Mouse (Mus musculus): Measurements from ENCODE around the gene Mrps7. TPM values are rescaled to one million over a fixed set of nuclear protein-coding genes. Genes with fewer than 3 reads are reported as not detected.
A peak's percentile ranks its signal among the peaks of the same experiment; 100 is the strongest.

The Mrps7 gene
- polyA plus RNA-seq, 1 experiment from 2014 or later, result 98.3 TPM

DNA sequence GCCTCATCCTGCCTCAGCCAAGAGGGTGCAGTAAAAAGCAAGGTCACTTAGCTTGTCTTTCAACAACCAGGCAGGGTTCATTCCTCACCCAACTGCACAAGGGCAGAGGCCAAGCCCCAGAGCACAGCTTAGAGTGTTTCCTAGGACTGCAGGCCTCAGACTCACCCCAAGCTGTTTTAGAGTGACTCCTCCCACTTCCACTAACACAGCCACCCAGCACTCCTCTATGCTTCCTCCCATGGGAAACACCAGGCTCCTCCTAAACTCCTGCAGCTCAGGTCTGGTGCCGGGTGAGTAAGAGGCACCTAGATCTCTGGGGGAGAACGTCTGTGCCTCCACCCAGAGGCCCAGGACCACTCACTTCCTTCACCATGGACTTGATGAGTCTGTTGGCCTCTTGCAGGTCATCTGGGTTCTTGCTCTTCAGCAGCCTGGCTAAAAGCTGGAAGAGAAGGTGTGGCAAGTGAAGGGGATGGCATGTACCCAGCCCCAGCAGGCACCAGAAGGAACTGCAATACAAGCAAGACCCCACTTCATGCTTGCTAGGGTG lies 13.1 kb upstream of the Mrps7 start:
- Histone ChIP-seq H3K9me3 (no peaks in the 10 kb centered on the region), H3K4me3 (replicated peaks) (no peak overlapping the region), H3K9ac (no peak overlapping the region), H3K36me3 (peaks cover 74% of the 10 kb centered on the region), H3K27ac (no peak overlapping the region), H3K4me2 (replicated peaks) (no peak overlapping the region), H3K27me3 (replicated peaks) (no peaks in the 10 kb centered on the region), H3K4me1 (replicated peaks) (no peaks in the 10 kb centered on the region)
- ATAC-seq, result no peak
- 82% methylated on average over 2 of the region's 2 CpGs for WGBS

DNA sequence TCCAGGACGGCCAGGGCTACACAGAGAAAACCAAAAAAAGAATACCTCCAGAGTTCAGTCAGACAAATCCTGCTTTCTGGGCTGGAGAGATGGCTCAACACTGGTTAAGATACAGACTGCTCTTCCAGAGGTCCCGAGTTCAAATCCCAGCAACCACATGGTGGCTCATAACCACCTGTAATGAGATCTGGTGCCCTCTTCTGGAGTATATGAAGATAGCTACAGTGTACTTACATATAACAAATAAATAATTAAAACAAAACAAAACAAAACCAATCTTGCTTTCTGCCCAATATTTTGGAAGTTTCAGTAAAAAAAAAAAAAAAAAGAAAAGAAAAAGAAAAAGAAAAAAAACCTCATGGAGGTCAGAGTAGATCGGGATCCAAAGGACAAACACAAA lies 8.5 kb upstream of the Mrps7 start:
- 95% methylated on average over 3 of the region's 3 CpGs for WGBS
- Histone ChIP-seq H3K36me3 (peaks cover 47% of the 10 kb centered on the region), H3K4me3 (replicated peaks) (no peak overlapping the region), H3K4me2 (replicated peaks) (no peak overlapping the region), H3K4me1 (replicated peaks) (no peaks in the 10 kb centered on the region), H3K9me3 (no peaks in the 10 kb centered on the region), H3K9ac (no peak overlapping the region), H3K27ac (no peak overlapping the region), H3K27me3 (replicated peaks) (no peaks in the 10 kb centered on the region)
- ATAC-seq, result no peak

DNA sequence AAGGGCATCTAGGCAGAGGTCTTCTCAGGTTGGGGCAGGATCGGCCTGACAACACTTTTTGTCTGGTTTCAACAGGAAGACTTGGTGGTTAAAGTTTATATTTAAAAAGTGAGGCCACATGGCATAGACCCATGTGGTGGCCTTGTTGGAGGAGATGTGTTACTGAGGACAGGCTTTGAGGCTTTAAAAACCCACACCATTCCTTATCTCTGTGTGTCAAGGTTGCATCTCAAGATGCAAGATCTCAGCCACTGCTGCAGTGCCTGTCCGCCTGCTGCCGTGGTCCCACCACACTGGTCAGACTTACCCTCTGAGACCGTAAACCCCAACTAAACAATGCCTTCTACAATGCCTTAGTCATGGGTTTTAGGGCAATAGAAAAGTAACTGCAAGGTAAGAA lies 5.4 kb upstream of the Mrps7 start:
- no peak overlapping the region for H3K27ac ChIP-seq
- peaks cover 26% of the 10 kb centered on the region for H3K36me3 ChIP-seq
- H3K4me1 ChIP-seq (replicated peaks), result peaks cover 7% of the 10 kb centered on the region
- no peak overlapping the region for H3K4me3 ChIP-seq (replicated peaks)
- WGBS, result 94% methylated on average over 4 of the region's 4 CpGs
- no peak overlapping the region for H3K9ac ChIP-seq
- no peak for ATAC-seq
- no peaks in the 10 kb centered on the region for H3K9me3 ChIP-seq
- no peak overlapping the region for H3K4me2 ChIP-seq (replicated peaks)
- H3K27me3 ChIP-seq (replicated peaks), result no peaks in the 10 kb centered on the region

DNA sequence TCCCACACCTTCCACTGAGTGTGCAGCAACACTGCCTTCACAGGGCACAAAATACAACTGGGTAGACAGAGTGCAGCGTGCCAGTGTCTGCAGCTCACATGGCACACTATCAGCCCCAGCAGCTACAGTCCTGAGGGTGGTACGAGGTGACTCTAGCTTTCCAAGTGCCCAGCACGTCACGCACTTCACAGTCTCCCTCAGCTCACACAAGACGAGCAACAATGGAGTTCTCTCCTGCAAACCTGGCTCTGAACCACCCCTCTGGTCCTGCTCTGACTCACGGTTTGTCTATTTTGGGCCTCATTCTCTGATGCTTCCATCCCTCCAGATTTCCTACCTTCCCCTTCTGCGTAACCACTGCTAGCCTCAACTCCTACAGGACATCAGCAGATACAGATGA lies 4.0 kb upstream of the Mrps7 start:
- no peak overlapping the region for H3K4me3 ChIP-seq (replicated peaks)
- H3K9ac ChIP-seq, result no peak overlapping the region
- H3K4me1 ChIP-seq (replicated peaks), result peaks cover 9% of the 10 kb centered on the region
- WGBS, result 91% methylated on average over 7 of the region's 7 CpGs
- no peak overlapping the region for H3K4me2 ChIP-seq (replicated peaks)
- H3K27ac ChIP-seq, result no peak overlapping the region
- H3K36me3 ChIP-seq, result peaks cover 14% of the 10 kb centered on the region
- no peaks in the 10 kb centered on the region for H3K27me3 ChIP-seq (replicated peaks)
- ATAC-seq, result no peak
- H3K9me3 ChIP-seq, result no peaks in the 10 kb centered on the region

DNA sequence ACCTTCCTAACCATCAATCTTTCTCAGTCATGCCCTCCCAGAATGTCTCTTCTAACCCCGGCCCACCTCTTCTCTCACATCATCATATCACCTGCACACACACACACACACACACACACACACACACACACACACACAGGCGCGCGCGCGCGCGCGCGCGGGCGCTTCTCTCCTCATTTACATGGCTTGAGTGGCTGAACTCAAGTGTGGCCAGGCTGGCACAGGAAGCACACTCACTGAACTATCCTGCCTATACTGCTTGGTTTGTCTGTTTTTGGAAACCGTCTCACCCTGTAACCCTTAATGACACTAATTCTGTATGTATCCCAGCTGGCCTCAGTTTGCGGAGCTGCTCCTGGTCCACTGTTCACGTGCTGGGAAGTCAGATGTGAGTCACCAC lies 3.0 kb upstream of the Mrps7 start:
- Histone ChIP-seq H3K9me3 (no peaks in the 10 kb centered on the region), H3K9ac (no peak overlapping the region), H3K27ac (no peak overlapping the region), H3K4me3 (replicated peaks) (no peak overlapping the region), H3K36me3 (peaks cover 10% of the 10 kb centered on the region), H3K4me2 (replicated peaks) (no peak overlapping the region), H3K27me3 (replicated peaks) (no peaks in the 10 kb centered on the region), H3K4me1 (replicated peaks) (peaks cover 15% of the 10 kb centered on the region)
- ATAC-seq, result no peak
- 90% methylated on average over 15 of the region's 15 CpGs for WGBS

DNA sequence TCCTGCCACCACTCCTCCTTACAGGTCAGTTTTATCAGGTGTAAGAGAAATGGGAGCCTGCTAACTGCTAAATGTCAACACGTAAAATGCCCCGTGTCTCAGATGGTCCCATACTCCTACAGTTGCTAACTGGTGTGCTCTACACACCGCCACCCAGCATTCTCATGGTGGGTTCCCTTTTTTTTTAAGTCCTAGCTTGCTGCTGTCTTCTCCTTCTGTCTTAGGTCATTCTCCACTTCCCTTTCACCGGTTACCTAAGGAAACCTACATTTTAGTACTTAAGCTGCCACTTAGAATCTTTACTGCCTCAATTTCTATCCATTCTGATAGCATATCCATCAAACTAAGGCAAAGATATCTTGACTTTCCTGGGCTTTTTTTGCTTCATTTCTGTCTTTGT lies 2.6 kb upstream of the Mrps7 start:
- Histone ChIP-seq H3K9ac (no peak overlapping the region), H3K9me3 (no peaks in the 10 kb centered on the region), H3K4me3 (replicated peaks) (no peak overlapping the region), H3K27ac (no peak overlapping the region), H3K36me3 (peaks cover 14% of the 10 kb centered on the region), H3K27me3 (replicated peaks) (no peaks in the 10 kb centered on the region), H3K4me1 (replicated peaks) (peaks cover 15% of the 10 kb centered on the region), H3K4me2 (replicated peaks) (no peak overlapping the region)
- WGBS, result 86% methylated on average over 4 of the region's 4 CpGs
- ATAC-seq, result no peak

DNA sequence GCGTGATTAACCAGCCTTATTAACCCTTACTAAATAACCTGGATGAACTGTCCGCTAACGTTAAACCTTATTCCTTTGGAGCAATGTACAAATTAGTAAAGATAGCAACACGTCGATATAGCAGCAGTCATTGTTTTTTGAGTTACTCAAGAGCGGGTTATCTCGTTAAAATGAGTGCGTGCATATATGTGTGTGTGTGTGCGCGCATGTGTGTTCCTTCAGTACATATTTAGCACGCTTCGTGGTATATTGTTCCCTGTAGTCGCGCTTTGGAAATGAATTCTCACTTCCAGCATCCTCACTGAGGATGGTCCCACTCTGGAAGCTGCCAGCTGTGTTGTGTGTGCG lies 623 bp upstream of the Mrps7 start:
- H3K4me2 ChIP-seq (replicated peaks), result peak overlapping the region; percentile 80
- peak overlapping the region; percentile 94 for H3K4me3 ChIP-seq (replicated peaks)
- H3K27ac ChIP-seq, result peak overlapping the region; percentile 88
- 4% methylated on average over 15 of the region's 15 CpGs for WGBS
- no peaks in the 10 kb centered on the region for H3K27me3 ChIP-seq (replicated peaks)
- peaks cover 21% of the 10 kb centered on the region for H3K36me3 ChIP-seq
- no peak for ATAC-seq
- peaks cover 15% of the 10 kb centered on the region for H3K4me1 ChIP-seq (replicated peaks)
- peak overlapping the region; percentile 91 for H3K9ac ChIP-seq
- no peaks in the 10 kb centered on the region for H3K9me3 ChIP-seq

DNA sequence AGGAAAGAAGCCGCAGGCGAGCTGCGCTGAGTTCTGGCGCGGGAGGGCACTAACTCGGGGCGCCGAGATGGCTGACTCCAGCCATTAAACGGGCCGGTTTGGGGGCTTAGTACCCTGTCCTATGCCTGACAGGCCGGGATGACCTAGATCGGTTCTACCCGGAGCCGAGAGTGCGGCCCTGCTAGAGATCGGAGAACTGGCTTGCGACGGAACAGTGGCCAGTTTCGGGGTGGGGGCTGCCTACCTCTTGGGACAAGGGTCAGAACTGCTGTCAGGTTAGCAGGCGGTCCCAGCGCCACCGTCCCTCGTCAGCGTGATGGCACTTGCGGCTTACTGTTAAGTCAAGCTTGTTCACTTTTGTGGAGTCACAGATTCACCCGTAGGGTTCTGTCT lies 575 bp downstream of the Mrps7 start:
- Histone ChIP-seq H3K27ac (peak overlapping the region; percentile 88), H3K4me1 (replicated peaks) (peaks cover 15% of the 10 kb centered on the region), H3K4me3 (replicated peaks) (peak overlapping the region; percentile 94), H3K27me3 (replicated peaks) (no peaks in the 10 kb centered on the region), H3K4me2 (replicated peaks) (peak overlapping the region; percentile 80), H3K9ac (peak overlapping the region; percentile 91), H3K9me3 (no peaks in the 10 kb centered on the region), H3K36me3 (peaks cover 31% of the 10 kb centered on the region)
- peak; percentile 35 for ATAC-seq
- WGBS, result under 1% methylated on average over 26 of the region's 26 CpGs

DNA sequence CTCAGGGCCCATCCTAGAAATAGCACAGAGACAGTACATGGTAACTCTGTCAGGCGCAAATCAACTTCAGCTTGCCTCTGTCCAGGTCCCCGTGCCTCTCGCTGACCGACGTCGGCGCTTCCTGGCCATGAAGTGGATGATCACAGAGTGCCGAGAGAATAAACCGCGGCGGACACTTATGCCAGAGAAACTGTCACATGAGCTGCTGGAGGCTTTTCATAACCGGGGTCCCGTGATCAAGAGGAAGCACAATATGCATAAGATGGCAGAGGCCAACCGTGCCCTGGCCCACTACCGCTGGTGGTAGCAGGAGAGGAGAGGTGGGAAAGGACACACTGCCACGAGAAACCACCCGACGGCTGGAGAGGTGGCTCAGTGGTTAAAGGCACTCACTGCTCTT lies 3.0 kb downstream of the Mrps7 start:
- H3K4me2 ChIP-seq (replicated peaks), result no peak overlapping the region
- peaks cover 33% of the 10 kb centered on the region for H3K36me3 ChIP-seq
- H3K9me3 ChIP-seq, result no peaks in the 10 kb centered on the region
- H3K9ac ChIP-seq, result no peak overlapping the region
- H3K27me3 ChIP-seq (replicated peaks), result no peaks in the 10 kb centered on the region
- no peak overlapping the region for H3K27ac ChIP-seq
- H3K4me1 ChIP-seq (replicated peaks), result peaks cover 17% of the 10 kb centered on the region
- no peak for ATAC-seq
- H3K4me3 ChIP-seq (replicated peaks), result no peak overlapping the region
- 95% methylated on average over 18 of the region's 18 CpGs for WGBS

DNA sequence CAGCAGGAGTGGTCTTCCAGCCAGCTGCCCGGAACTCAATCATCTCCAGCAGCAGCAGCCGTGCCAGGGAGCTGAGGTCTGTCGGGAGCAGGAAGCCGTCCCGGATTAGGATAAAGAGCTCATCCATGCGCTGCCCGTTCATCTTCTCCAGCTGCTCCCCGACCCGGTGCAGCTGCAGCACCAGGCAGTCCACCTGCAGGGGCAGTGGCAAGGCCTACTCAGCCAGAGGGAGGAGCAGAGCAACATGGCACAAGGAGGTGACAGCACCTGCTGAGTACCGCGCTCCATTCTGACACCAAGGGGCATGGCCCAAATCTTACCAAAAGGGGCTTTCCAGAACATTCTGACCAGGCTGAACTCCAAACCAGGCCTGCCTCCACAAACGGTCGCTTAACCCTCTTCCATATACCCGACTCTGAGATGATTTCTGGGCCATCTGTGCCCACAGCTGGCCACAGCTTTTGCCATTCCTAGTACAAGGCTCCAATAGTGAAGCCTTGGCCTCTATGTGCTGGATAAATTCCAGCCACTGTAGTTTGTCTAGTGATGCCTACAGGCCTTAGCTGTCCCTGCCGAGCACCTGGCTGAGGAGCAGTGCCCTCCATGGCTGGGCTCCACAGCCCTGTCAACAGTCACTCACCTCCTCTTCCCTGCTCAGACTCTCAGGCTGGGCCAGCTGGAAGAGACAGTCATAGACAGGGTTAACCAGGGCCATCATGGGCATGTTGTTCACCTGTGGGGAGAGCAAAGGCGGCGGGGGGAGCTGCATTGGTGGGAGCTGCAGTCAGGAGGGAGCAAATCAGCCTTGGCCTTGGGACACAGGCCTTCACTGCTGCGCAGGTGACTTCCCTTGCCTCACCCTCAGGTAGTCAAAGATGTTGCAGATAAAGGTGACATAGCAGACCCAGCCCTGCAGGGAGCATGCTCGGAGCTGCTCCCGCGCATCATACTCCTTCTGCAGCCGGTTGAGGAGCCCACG lies 5.0 kb downstream of the Mrps7 start:
- Histone ChIP-seq H3K27ac (no peak overlapping the region), H3K9me3 (no peaks in the 10 kb centered on the region), H3K27me3 (replicated peaks) (no peaks in the 10 kb centered on the region), H3K4me1 (replicated peaks) (peaks cover 20% of the 10 kb centered on the region), H3K9ac (no peak overlapping the region), H3K4me2 (replicated peaks) (no peak overlapping the region), H3K4me3 (replicated peaks) (no peak overlapping the region), H3K36me3 (peaks cover 33% of the 10 kb centered on the region)
- WGBS, result 74% methylated on average over 23 of the region's 23 CpGs
- ATAC-seq, result no peak

DNA sequence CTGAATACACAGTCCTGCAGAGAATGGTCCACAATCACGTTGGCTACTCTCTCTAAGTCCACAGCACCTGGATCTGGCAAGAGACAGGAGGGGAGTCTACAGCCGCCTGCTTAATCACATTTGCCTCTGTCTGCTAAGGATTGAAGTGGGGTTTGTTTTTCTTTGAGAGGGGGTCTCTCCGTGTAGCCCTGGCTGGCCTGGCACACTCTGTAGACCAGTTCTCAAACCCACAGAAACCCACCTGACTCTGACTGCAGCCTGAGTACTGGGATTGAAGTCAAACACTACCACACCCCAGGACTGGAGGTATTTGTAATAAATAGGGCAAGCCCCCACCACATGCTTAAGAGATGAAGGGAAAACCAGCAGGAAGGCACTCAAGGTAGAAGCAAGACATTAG lies 5.9 kb downstream of the Mrps7 start:
- Histone ChIP-seq H3K4me1 (replicated peaks) (peaks cover 21% of the 10 kb centered on the region), H3K27me3 (replicated peaks) (no peaks in the 10 kb centered on the region), H3K9ac (no peak overlapping the region), H3K36me3 (peaks cover 33% of the 10 kb centered on the region), H3K4me3 (replicated peaks) (no peak overlapping the region), H3K4me2 (replicated peaks) (no peak overlapping the region), H3K9me3 (no peaks in the 10 kb centered on the region), H3K27ac (no peak overlapping the region)
- WGBS, result 70% methylated on average over 3 of the region's 3 CpGs
- ATAC-seq, result no peak

DNA sequence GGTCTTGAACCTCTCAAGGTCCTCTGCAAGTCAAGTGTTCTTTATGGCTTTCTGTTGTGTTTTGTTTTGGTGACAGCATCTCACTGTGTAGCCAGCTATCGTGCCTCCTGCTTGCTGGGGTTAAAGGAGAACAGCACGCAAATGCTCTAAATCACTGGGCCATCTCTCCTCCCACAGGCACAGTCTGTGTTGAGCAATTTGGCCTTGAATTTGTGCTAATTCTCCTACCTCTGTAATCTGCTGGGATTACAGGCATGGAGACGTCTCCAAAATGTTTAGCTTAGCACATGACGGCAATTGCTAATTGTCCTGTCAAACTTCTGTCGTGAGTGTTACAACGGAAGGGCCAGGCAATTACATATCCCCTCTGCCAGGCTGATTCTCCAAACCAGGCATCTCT lies 7.4 kb downstream of the Mrps7 start:
- Histone ChIP-seq H3K36me3 (peaks cover 29% of the 10 kb centered on the region), H3K4me3 (replicated peaks) (no peak overlapping the region), H3K4me2 (replicated peaks) (peak overlapping the region; percentile 91; the same call in 1 of the 2 replicates), H3K27me3 (replicated peaks) (no peaks in the 10 kb centered on the region), H3K9me3 (no peaks in the 10 kb centered on the region), H3K9ac (no peak overlapping the region), H3K27ac (no peak overlapping the region), H3K4me1 (replicated peaks) (peaks cover 13% of the 10 kb centered on the region)
- 62% methylated on average over 6 of the region's 6 CpGs for WGBS
- ATAC-seq, result no peak

DNA sequence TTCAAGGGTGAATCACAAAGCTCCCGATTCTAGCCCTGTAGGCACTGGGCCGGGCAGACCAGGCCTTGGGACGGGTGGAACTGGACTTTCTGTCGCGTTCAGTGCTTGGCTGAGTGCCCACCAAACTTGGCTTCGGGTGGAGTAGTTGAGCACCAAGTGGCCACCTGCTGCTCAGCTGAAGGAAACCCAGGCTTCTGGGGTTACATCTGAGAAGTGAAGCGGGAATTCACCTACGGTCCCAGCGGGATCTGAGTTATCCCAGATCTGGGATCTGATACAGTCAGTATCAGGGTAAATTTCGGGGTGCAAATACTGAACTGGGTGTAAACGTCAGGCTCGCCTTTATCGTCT lies 8.3 kb downstream of the Mrps7 start:
- peak overlapping the region; percentile 91 for H3K4me2 ChIP-seq (replicated peaks)
- WGBS, result 2% methylated on average over 13 of the region's 13 CpGs
- H3K9me3 ChIP-seq, result no peaks in the 10 kb centered on the region
- peak overlapping the region; percentile 87 for H3K9ac ChIP-seq
- H3K36me3 ChIP-seq, result peaks cover 20% of the 10 kb centered on the region
- peak overlapping the region; percentile 98 for H3K27ac ChIP-seq
- H3K4me1 ChIP-seq (replicated peaks), result peaks cover 13% of the 10 kb centered on the region
- peak; percentile 29 for ATAC-seq
- no peaks in the 10 kb centered on the region for H3K27me3 ChIP-seq (replicated peaks)
- peak overlapping the region; percentile 79 for H3K4me3 ChIP-seq (replicated peaks)
